Comparison of ENCODE assay signal across 10 mouse cellular contexts in the genomic region with DNA sequence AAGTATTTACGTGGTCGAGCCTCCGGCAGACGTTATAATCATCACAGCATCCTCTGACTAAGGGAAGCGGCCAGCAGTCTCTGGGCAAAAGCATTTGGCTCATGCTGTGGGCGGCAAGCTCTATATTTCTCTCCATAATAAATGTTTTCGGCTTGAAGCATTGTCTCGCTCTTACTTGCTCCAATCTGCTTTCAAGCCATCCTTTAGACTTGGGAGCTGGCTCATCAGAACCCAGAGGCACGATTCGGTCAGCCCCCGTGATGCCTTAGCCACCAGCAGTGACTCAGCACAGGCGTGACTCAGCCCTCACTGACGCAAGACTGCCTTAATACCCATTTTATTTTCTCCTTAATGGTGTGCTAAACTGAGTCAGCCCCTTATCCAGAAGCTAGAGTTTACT. TPM values are rescaled to one million over a fixed set of nuclear protein-coding genes. Genes with fewer than 3 reads are reported as not detected.
A peak's percentile ranks its signal among the peaks of the same experiment; 100 is the strongest.
DNase-seq lines count a peak whose midpoint lies in the region; ATAC-seq and TF ChIP-seq lines count a peak whose summit lies in the region.
"Had no signal": no experiment of that assay in that cellular context is flagged by ENCODE, and none has a peak within 500 bp of the region (broad histone marks: within the 10 kb centered on the region; RNA-seq: fewer than 3 reads in every experiment).

No protein-coding gene starts in this region.

- H3K27ac ChIP-seq in CH12.LX (ENCODE audit: insufficient read depth, low read depth) = no peak overlapping the region
- peak overlapping the region; percentile 91 for H3K27ac ChIP-seq in liver, embryonic 15.5 days (replicated peaks)
- H3K27ac ChIP-seq in limb, embryonic 10.5 days = no peak overlapping the region
- H3K27ac ChIP-seq: hindbrain, embryonic 15.5 days had no signal

- no peak for TF ChIP-seq CTCF in CH12.LX (conservative IDR thresholded peaks at IDR 0.05 in 1 of 2, IDR thresholded peaks at IDR 0.05 in 1 of 2; ENCODE audit: low read depth in 2 of 2, low read length in 2 of 2)

- no peak overlapping the region for H3K4me2 ChIP-seq in CH12.LX (ENCODE audit: insufficient read depth, low read depth, poor library complexity, severe bottlenecking)
- H3K4me2 ChIP-seq in liver, embryonic 15.5 days = peak overlapping the region; percentile 76
- H3K4me2 ChIP-seq: hindbrain, embryonic 15.5 days had no signal

- no peak for TF ChIP-seq EP300 in CH12.LX (IDR thresholded peaks at IDR 0.05; ENCODE audit: low read length)

- no peak for TF ChIP-seq POLR2A in CH12.LX (IDR thresholded peaks at IDR 0.05; ENCODE audit: low read depth, low read length)

- ATAC-seq in liver, embryonic 15.5 days (ENCODE audit: insufficient read depth) = peak; percentile 42

- 55% methylated on average over 13 of the region's 13 CpGs for WGBS in liver, embryonic 15.5 days (ENCODE audit: insufficient replicate concordance)
- 81% methylated on average over 13 of the region's 13 CpGs for WGBS in limb, embryonic 10.5 days

- in situ Hi-C loops in CH12.LX (cut with MboI; ENCODE audit: low pct_ligation_motif_present, low pct_unique_long_range_greater_than_20kb, low sequenced_read_pairs) = no loop called here

- TF ChIP-seq RAD21 in CH12.LX (IDR thresholded peaks at IDR 0.05; ENCODE audit: low read depth, low read length) = no peak

- H3K4me1 ChIP-seq in CH12.LX (ENCODE audit: control insufficient read depth in 1 of 2, insufficient read depth in 2 of 2) = peaks cover 0 to 2% of the 10 kb centered on the region in 2 experiments; a peak in 1 of 4 replicates
- H3K4me1 ChIP-seq in liver, embryonic 15.5 days (replicated peaks) = peaks cover 70% of the 10 kb centered on the region
- peaks cover 6% of the 10 kb centered on the region; the same call in 1 of the 2 replicates for H3K4me1 ChIP-seq in limb, embryonic 10.5 days

- dilution Hi-C loops in CH12.LX (cut with MboI; ENCODE audit: extremely low pct_ligation_motif_present, extremely low pct_unique_long_range_greater_than_20kb, low sequenced_read_pairs) = no loop called here

- intact Hi-C loops in gastrocnemius, postnatal 14 days (cut with DNase I; ENCODE audit: low total_unique reads) = no loop called here

- H3K4me3 ChIP-seq in CH12.LX (replicated peaks in 1 of 3; ENCODE audit: low read depth in 2 of 3, low read length in 2 of 3, poor library complexity in 1 of 3) = no peak overlapping the region
- H3K4me3 ChIP-seq in liver, embryonic 15.5 days (replicated peaks) = peak overlapping the region; percentile 11; the same call in 1 of the 2 replicates
- H3K4me3 ChIP-seq in limb, embryonic 10.5 days = no peak overlapping the region
- H3K4me3 ChIP-seq: hindbrain, embryonic 15.5 days had no signal

- H3K36me3 ChIP-seq in CH12.LX (replicated peaks in 1 of 2; ENCODE audit: control insufficient read depth in 1 of 2, insufficient read depth in 1 of 2, low read length in 1 of 2) = no peaks in the 10 kb centered on the region
- peaks cover 31% of the 10 kb centered on the region for H3K36me3 ChIP-seq in liver, embryonic 15.5 days (replicated peaks)
- no peaks in the 10 kb centered on the region for H3K36me3 ChIP-seq in limb, embryonic 10.5 days
- H3K36me3 ChIP-seq: hindbrain, embryonic 15.5 days had no signal

- H3K9ac ChIP-seq in CH12.LX (ENCODE audit: insufficient read depth, low read depth) = no peak overlapping the region
- H3K9ac ChIP-seq in liver, embryonic 15.5 days = no peak overlapping the region
- H3K9ac ChIP-seq: hindbrain, embryonic 15.5 days had no signal

- no peaks in the 10 kb centered on the region for H3K27me3 ChIP-seq in CH12.LX (replicated peaks)
- H3K27me3 ChIP-seq in liver, embryonic 15.5 days = peaks cover 3% of the 10 kb centered on the region; the same call in 1 of the 2 replicates
- peaks cover 36% of the 10 kb centered on the region for H3K27me3 ChIP-seq in limb, embryonic 10.5 days (ENCODE audit: low read depth, poor library complexity, severe bottlenecking)

- H3K9me3 ChIP-seq in CH12.LX (replicated peaks; ENCODE audit: low read length) = peaks cover 8% of the 10 kb centered on the region
- no peaks in the 10 kb centered on the region for H3K9me3 ChIP-seq in liver, embryonic 15.5 days (replicated peaks)
- no peaks in the 10 kb centered on the region for H3K9me3 ChIP-seq in limb, embryonic 10.5 days (replicated peaks)
- H3K9me3 ChIP-seq: hindbrain, embryonic 15.5 days had no signal

- H3K79me2 ChIP-seq in CH12.LX (replicated peaks; ENCODE audit: control insufficient read depth, extremely low read depth, insufficient read depth, poor library complexity, severe bottlenecking) = no peaks in the 10 kb centered on the region

- DNase-seq in gastrocnemius, adult 18-20 months (ENCODE audit: low spot score) = peak; percentile 20
- DNase-seq in gastrocnemius, postnatal 14 days = no peak
- DNase-seq in CH12.LX (ENCODE audit: extremely low read depth) = no peak
- peak; percentile 82 for DNase-seq in c-Kit-positive CD71-positive TER-119-positive erythroid progenitor cells, embryonic 14.5 days (ENCODE audit: low spot score)
- DNase-seq in ovary, postnatal 14 days (ENCODE audit: low spot score) = no peak
- DNase-seq in limb, embryonic 10.5 days (ENCODE audit: low spot score) = no peak
- no peak for DNase-seq in cerebellum, adult 9-11 months
- DNase-seq: lung, postnatal 4 days had no signal

TF ChIP-seq in CH12.LX, 34 proteins besides CTCF, POLR2A, EP300 and RAD21:
- TF ChIP-seq ZC3H11A (IDR thresholded peaks at IDR 0.05; ENCODE audit: low read depth, low read length) = no peak
- 0 out of 2 replicates have a peak, but pooled peaks have one; percentile 30 for TF ChIP-seq BHLHE40 (IDR thresholded peaks at IDR 0.05; ENCODE audit: low read depth, low read length)
- 0 out of 2 replicates have a peak, but pooled peaks have one; percentile 11 for TF ChIP-seq ETS1 (conservative IDR thresholded peaks at IDR 0.05; ENCODE audit: low read depth, low read length)
- no peak for TF ChIP-seq ELF1 (IDR thresholded peaks at IDR 0.05; ENCODE audit: low read depth, low read length)
TF ChIP-seq in CH12.LX: peak in this region for 2.

RNA-seq across cellular contexts. Expression of a gene that starts 3.7 kb away (rescaled TPM):
- 1 to 10 TPM; 6.8 to 8.7 TPM for total RNA-seq in gastrocnemius, adult 18-20 months (2021)
- total RNA-seq in gastrocnemius, postnatal 14 days (2021) = 1 to 10 TPM; 1.5 to 1.9 TPM
- total RNA-seq in CH12.LX (2012; rRNA removed) (not detected in 2 replicates), CH12.LX (2014; rRNA removed) (not detected in 2 replicates)
- polyA plus RNA-seq in CH12.LX (2012; ENCODE audit: insufficient read length, low read depth) = not detected in 2 replicates
- polyA plus RNA-seq in liver, embryonic 15.5 days (2015; fragmentation: Nextera tagmentation; extraction: Ambion mirVana) = 30.5 and 33.3 TPM in 2 replicates
- 2.7 and 4.1 TPM in 2 replicates for polyA plus RNA-seq in limb, embryonic 10.5 days (2016; fragmentation: Nextera tagmentation; extraction: Ambion mirVana)

RNA-seq across cellular contexts. Expression of a gene that starts 15.5 kb away (rescaled TPM):
- total RNA-seq in gastrocnemius, adult 18-20 months (2021) = 10 to 100 TPM; 11.2 to 13.2 TPM
- total RNA-seq in gastrocnemius, postnatal 14 days (2021) = 10 to 100 TPM in 1 of 2 experiments, 1 to 10 TPM in 1; 8.8 to 10.7 TPM
- total RNA-seq in CH12.LX (2012; rRNA removed) = 47.9 and 54.4 TPM in 2 replicates
- 86.0 and 91.2 TPM in 2 replicates for total RNA-seq in CH12.LX (2014; rRNA removed)
- polyA plus RNA-seq in CH12.LX (2012; ENCODE audit: insufficient read length, low read depth) = 54.3 and 54.5 TPM in 2 replicates
- 19.8 and 20.4 TPM in 2 replicates for polyA plus RNA-seq in liver, embryonic 15.5 days (2015; fragmentation: Nextera tagmentation; extraction: Ambion mirVana)
- 61.2 and 67.7 TPM in 2 replicates for polyA plus RNA-seq in limb, embryonic 10.5 days (2016; fragmentation: Nextera tagmentation; extraction: Ambion mirVana)

Comparison
In these comparisons a context has a peak if more than half of its experiments do, and no peak if none do; other contexts are left out.
1. DNase-seq: peak in gastrocnemius, adult 18-20 months (single experiment) and c-Kit-positive CD71-positive TER-119-positive erythroid progenitor cells, embryonic 14.5 days (single experiment); none in gastrocnemius, postnatal 14 days (single experiment), CH12.LX (single experiment), ovary, postnatal 14 days (single experiment), limb, embryonic 10.5 days (single experiment) and cerebellum, adult 9-11 months (single experiment).